Mouse (Mus musculus) neutrophil, adult 5-6 weeks (primary cell): Measurements from ENCODE around the gene Nkd1. TPM values are rescaled to one million over a fixed set of nuclear protein-coding genes. Genes with fewer than 3 reads are reported as not detected.

Experiments
- ATAC-seq: fragments of 151-379, 151-347 bp; 2 replicates; pipeline ENCODE4 v1.8.0; 2017; ENCODE audit warnings: mild to moderate bottlenecking, moderate TSS enrichment; ENCODE audit not compliant: insufficient number of reproducible peaks, poor library complexity, low FRiP score, severe bottlenecking; ENCODE audit errors: extremely low read depth
- total RNA-seq: library from RNA; stranded (forward); fragments of 200-1000 nt; gene quantifications from 2 replicates; pipeline ENCODE4 v1.2.3, GENCODE M21; 2017

The Nkd1 gene
- total RNA-seq, result not detected in 2 replicates

- no peak for ATAC-seq
Measured at GRCm38 (mm10) chr8:88520985-88521527, at the start of gene Nkd1. Nkd1 (plus strand) TSS chr8:88521354.

- no peak for ATAC-seq
Measured at GRCm38 (mm10) chr8:88481290-88481689, 39.9 kb upstream of the Nkd1 start.

GRCm38 (mm10) chr8:88488391-88488829, 32.7 kb upstream of the Nkd1 start:
- ATAC-seq, result no peak

- no peak for ATAC-seq
Measured at GRCm38 (mm10) chr8:88494076-88494475, 27.1 kb upstream of the Nkd1 start.

- no peak for ATAC-seq
Measured at GRCm38 (mm10) chr8:88495071-88495805, 25.9 kb upstream of the Nkd1 start.

- no peak for ATAC-seq
Measured at GRCm38 (mm10) chr8:88502143-88502542, 19.0 kb upstream of the Nkd1 start.

GRCm38 (mm10) chr8:88506981-88507380, 14.2 kb upstream of the Nkd1 start:
- no peak for ATAC-seq

GRCm38 (mm10) chr8:88511061-88511460, 10.1 kb upstream of the Nkd1 start:
- ATAC-seq, result no peak

- ATAC-seq, result no peak
Measured at GRCm38 (mm10) chr8:88512094-88512794, 8.9 kb upstream of the Nkd1 start.

GRCm38 (mm10) chr8:88518047-88518446, 3.1 kb upstream of the Nkd1 start:
- ATAC-seq, result no peak

- no peak for ATAC-seq
Measured at GRCm38 (mm10) chr8:88520381-88520780, 773 bp upstream of the Nkd1 start.

GRCm38 (mm10) chr8:88521541-88522414, 624 bp downstream of the Nkd1 start:
- no peak for ATAC-seq

- no peak for ATAC-seq
Measured at GRCm38 (mm10) chr8:88522433-88523030, 1.4 kb downstream of the Nkd1 start.

- no peak for ATAC-seq
Measured at GRCm38 (mm10) chr8:88523621-88524020, 2.5 kb downstream of the Nkd1 start.

- no peak for ATAC-seq
Measured at GRCm38 (mm10) chr8:88524132-88524531, 3.0 kb downstream of the Nkd1 start.

- no peak for ATAC-seq
Measured at GRCm38 (mm10) chr8:88524851-88525250, 3.7 kb downstream of the Nkd1 start.

- no peak for ATAC-seq
Measured at GRCm38 (mm10) chr8:88526296-88526695, 5.1 kb downstream of the Nkd1 start.

- ATAC-seq, result no peak
Measured at GRCm38 (mm10) chr8:88528186-88528585, 7.0 kb downstream of the Nkd1 start.

GRCm38 (mm10) chr8:88529798-88530197, 8.6 kb downstream of the Nkd1 start:
- no peak for ATAC-seq
